In the genomic region with DNA sequence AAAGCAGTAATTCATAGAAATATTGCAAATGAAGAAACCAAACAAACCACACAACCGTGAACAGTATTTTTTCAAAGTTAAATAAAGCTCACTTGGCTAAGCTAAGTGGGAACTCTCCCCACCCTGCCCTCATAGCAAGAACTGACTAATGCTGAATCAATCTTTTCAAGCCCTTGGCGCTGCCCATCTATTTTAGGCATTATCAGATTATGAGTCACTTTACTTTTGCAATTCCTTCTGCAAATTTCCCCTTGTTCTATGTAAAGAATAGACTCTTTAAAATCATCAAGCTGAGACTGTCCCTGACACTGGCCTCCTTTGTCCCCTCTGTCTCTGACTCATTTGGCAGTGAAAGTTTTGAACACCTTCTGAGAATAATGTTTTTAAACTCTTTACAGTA, we compare ENCODE assay signal across 23 mouse cellular contexts. TPM values are rescaled to one million over a fixed set of nuclear protein-coding genes. Genes with fewer than 3 reads are reported as not detected.
A peak's percentile ranks its signal among the peaks of the same experiment; 100 is the strongest.
DNase-seq lines count a peak whose midpoint lies in the region; ATAC-seq and TF ChIP-seq lines count a peak whose summit lies in the region.
"Had no signal": no experiment of that assay in that cellular context is flagged by ENCODE, and none has a peak within 500 bp of the region (broad histone marks: within the 10 kb centered on the region; RNA-seq: fewer than 3 reads in every experiment).

No protein-coding gene starts in this region.

- peak; percentile 26; the same call in 1 of the 2 replicates for ATAC-seq in lung, postnatal 0 days
- ATAC-seq in hindbrain, embryonic 14.5 days (ENCODE audit: low FRiP score) = no peak
- ATAC-seq: forebrain, embryonic 14.5 days; hindbrain, postnatal 0 days; midbrain, embryonic 13.5 days had no signal

- no peak for TF ChIP-seq CTCF in lung, postnatal 0 days (IDR thresholded peaks at IDR 0.05)
- no peak for TF ChIP-seq CTCF in CH12.LX (conservative IDR thresholded peaks at IDR 0.05 in 1 of 2, IDR thresholded peaks at IDR 0.05 in 1 of 2; ENCODE audit: low read depth in 2 of 2, low read length in 2 of 2)
- TF ChIP-seq CTCF in left cerebral cortex, adult 2 months (IDR thresholded peaks at IDR 0.05) = no peak

- no peaks in the 10 kb centered on the region for H3K9me3 ChIP-seq in lung, postnatal 0 days (ENCODE audit: low read length)
- H3K9me3 ChIP-seq in CH12.LX (replicated peaks; ENCODE audit: low read length) = no peaks in the 10 kb centered on the region
- H3K9me3 ChIP-seq in hindbrain, embryonic 14.5 days (ENCODE audit: control insufficient read depth, low read length) = no peaks in the 10 kb centered on the region
- H3K9me3 ChIP-seq: limb, embryonic 13.5 days; liver, embryonic 13.5 days; midbrain, embryonic 13.5 days had no signal

- intact Hi-C loops in left cerebral cortex, adult 2 months (cut with DNase I) = no loop called here

- H3K4me2 ChIP-seq in lung, postnatal 0 days (replicated peaks; ENCODE audit: low read depth, low read length) = no peak overlapping the region
- H3K4me2 ChIP-seq in CH12.LX (ENCODE audit: insufficient read depth, low read depth, poor library complexity, severe bottlenecking) = no peak overlapping the region
- H3K4me2 ChIP-seq in hindbrain, embryonic 14.5 days (replicated peaks) = no peak overlapping the region
- H3K4me2 ChIP-seq: limb, embryonic 13.5 days; liver, embryonic 13.5 days; lung, embryonic 14.5 days; midbrain, embryonic 13.5 days had no signal

- H3K36me3 ChIP-seq in lung, postnatal 0 days (ENCODE audit: insufficient read depth, low read length) = no peaks in the 10 kb centered on the region
- H3K36me3 ChIP-seq in CH12.LX (replicated peaks in 1 of 2; ENCODE audit: control insufficient read depth in 1 of 2, insufficient read depth in 1 of 2, low read length in 1 of 2) = no peaks in the 10 kb centered on the region
- no peaks in the 10 kb centered on the region for H3K36me3 ChIP-seq in hindbrain, embryonic 14.5 days (replicated peaks; ENCODE audit: control insufficient read depth, insufficient read depth)
- H3K36me3 ChIP-seq: limb, embryonic 13.5 days; liver, embryonic 13.5 days; midbrain, embryonic 13.5 days had no signal

- peak; percentile 44 for TF ChIP-seq EP300 in lung, postnatal 0 days (IDR thresholded peaks at IDR 0.05)
- TF ChIP-seq EP300 in CH12.LX (IDR thresholded peaks at IDR 0.05; ENCODE audit: low read length) = no peak

- 33% methylated on average over 2 of the region's 2 CpGs for WGBS in lung, postnatal 0 days
- 79% methylated on average over 2 of the region's 2 CpGs for WGBS in hindbrain, embryonic 14.5 days

- no peak for TF ChIP-seq RAD21 in CH12.LX (IDR thresholded peaks at IDR 0.05; ENCODE audit: low read depth, low read length)

- no peak overlapping the region for H3K9ac ChIP-seq in lung, postnatal 0 days (replicated peaks; ENCODE audit: low read depth)
- no peak overlapping the region for H3K9ac ChIP-seq in CH12.LX (ENCODE audit: insufficient read depth, low read depth)
- no peak overlapping the region for H3K9ac ChIP-seq in hindbrain, embryonic 14.5 days
- H3K9ac ChIP-seq: limb, embryonic 13.5 days; liver, embryonic 13.5 days; lung, embryonic 14.5 days; midbrain, embryonic 13.5 days had no signal

- H3K79me2 ChIP-seq in CH12.LX (replicated peaks; ENCODE audit: control insufficient read depth, extremely low read depth, insufficient read depth, poor library complexity, severe bottlenecking) = no peaks in the 10 kb centered on the region

- H3K27me3 ChIP-seq in lung, postnatal 0 days (replicated peaks; ENCODE audit: insufficient read depth, low read length) = no peaks in the 10 kb centered on the region
- H3K27me3 ChIP-seq in CH12.LX (replicated peaks) = no peaks in the 10 kb centered on the region
- peaks cover 29% of the 10 kb centered on the region for H3K27me3 ChIP-seq in hindbrain, embryonic 14.5 days (ENCODE audit: control insufficient read depth, insufficient read depth, low read length)
- H3K27me3 ChIP-seq: liver, embryonic 13.5 days had no signal

- H3K4me3 ChIP-seq in lung, postnatal 0 days (ENCODE audit: low read depth, low read length) = no peak overlapping the region
- no peak overlapping the region for H3K4me3 ChIP-seq in CH12.LX (replicated peaks in 1 of 3; ENCODE audit: low read depth in 2 of 3, low read length in 2 of 3, poor library complexity in 1 of 3)
- no peak overlapping the region for H3K4me3 ChIP-seq in hindbrain, embryonic 14.5 days (replicated peaks; ENCODE audit: low read length)
- H3K4me3 ChIP-seq in left cerebral cortex, adult 2 months = no peak overlapping the region
- H3K4me3 ChIP-seq: erythroblast, embryonic 14.5 days; heart, adult 2 months; limb, embryonic 13.5 days; liver, embryonic 13.5 days; midbrain, embryonic 13.5 days had no signal

- no peaks in the 10 kb centered on the region for H3K4me1 ChIP-seq in lung, postnatal 0 days (ENCODE audit: insufficient read depth, low read depth, low read length)
- H3K4me1 ChIP-seq in CH12.LX (ENCODE audit: control insufficient read depth in 1 of 2, insufficient read depth in 2 of 2) = no peaks in the 10 kb centered on the region
- no peaks in the 10 kb centered on the region for H3K4me1 ChIP-seq in hindbrain, embryonic 14.5 days (replicated peaks; ENCODE audit: control insufficient read depth, insufficient read depth, low read length)
- H3K4me1 ChIP-seq: limb, embryonic 13.5 days; liver, embryonic 13.5 days; midbrain, embryonic 13.5 days had no signal

- dilution Hi-C loops in CH12.LX (cut with MboI; ENCODE audit: extremely low pct_ligation_motif_present, extremely low pct_unique_long_range_greater_than_20kb, low sequenced_read_pairs) = no loop called here

- DNase-seq in lung, postnatal 0 days (ENCODE audit: low spot score) = peak; percentile 57
- no peak for DNase-seq in lung, postnatal 25 days (ENCODE audit: low spot score)
- DNase-seq in 3134 (ENCODE audit: extremely low read depth, insufficient read length, low spot score) = peak; percentile 51
- peak; percentile 34 for DNase-seq in CH12.LX (ENCODE audit: extremely low read depth)
- DNase-seq in adrenal gland, postnatal 36 days = peak; percentile 7 to 8
- no peak for DNase-seq in hindbrain, embryonic 14.5 days (ENCODE audit: low spot score)
- no peak for DNase-seq in retina, postnatal 1 day
- DNase-seq in left cerebral cortex, adult 2 months (ENCODE audit: extremely low spot score in 1 of 2, low spot score in 2 of 2) = no peak
- DNase-seq: cerebellum, adult 2 months; gastrocnemius, postnatal 25 days; heart, adult 2 months; kidney, adult 11 months; liver, embryonic 13.5 days; lung, embryonic 14.5 days; right cerebral cortex, postnatal 4 days; thymus, postnatal 4 days had no signal

- in situ Hi-C loops in CH12.LX (cut with MboI; ENCODE audit: low pct_ligation_motif_present, low pct_unique_long_range_greater_than_20kb, low sequenced_read_pairs) = no loop called here

- TF ChIP-seq POLR2A in CH12.LX (IDR thresholded peaks at IDR 0.05; ENCODE audit: low read depth, low read length) = no peak

- H3K27ac ChIP-seq in lung, postnatal 0 days (ENCODE audit: low read length) = no peak overlapping the region
- no peak overlapping the region for H3K27ac ChIP-seq in CH12.LX (ENCODE audit: insufficient read depth, low read depth)
- H3K27ac ChIP-seq in hindbrain, embryonic 14.5 days = no peak overlapping the region
- H3K27ac ChIP-seq in left cerebral cortex, adult 2 months = no peak overlapping the region
- H3K27ac ChIP-seq: heart, adult 2 months; hindbrain, postnatal 0 days; limb, embryonic 13.5 days; liver, embryonic 13.5 days; midbrain, embryonic 13.5 days had no signal

TF ChIP-seq in CH12.LX, 34 proteins besides CTCF, POLR2A, EP300 and RAD21:
- TF ChIP-seq GABPA (IDR thresholded peaks at IDR 0.05; ENCODE audit: insufficient replicate concordance, low read depth, low read length) = no peak
- TF ChIP-seq USF2 (conservative IDR thresholded peaks at IDR 0.05; ENCODE audit: low read depth, low read length) = no peak
- peak; percentile 28; the same call in 1 of the 2 replicates for TF ChIP-seq IRF4 (IDR thresholded peaks at IDR 0.05; ENCODE audit: low read depth, low read length)
- TF ChIP-seq MEF2A (IDR thresholded peaks at IDR 0.05; ENCODE audit: borderline replicate concordance, low read depth, low read length) = peak; percentile 79; the same call in 1 of the 2 replicates
- 0 out of 2 replicates have a peak, but pooled peaks have one; percentile 32 for TF ChIP-seq ETS1 (conservative IDR thresholded peaks at IDR 0.05; ENCODE audit: low read depth, low read length)

RNA-seq across cellular contexts. Expression of gene Col4a6, which starts 34.5 kb away (rescaled TPM):
- polyA plus RNA-seq in lung, postnatal 0 days (2015; fragmentation: Nextera tagmentation; extraction: Ambion mirVana) = 1.6 and 2.1 TPM in 2 replicates
- 0.13 and 0.17 TPM in 2 replicates for total RNA-seq in CH12.LX (2012; rRNA removed)
- total RNA-seq in CH12.LX (2014; rRNA removed) = 0.07 and 0.09 TPM in 2 replicates
- polyA plus RNA-seq in CH12.LX (2012; ENCODE audit: insufficient read length, low read depth) = 0.07 TPM in 1 of 2 replicates, not detected in the other
- total RNA-seq in adrenal gland, postnatal 36 days (2021) = 1 to 10 TPM; 1.3 to 3.2 TPM
- 3.8 and 4.1 TPM in 2 replicates for polyA plus RNA-seq in hindbrain, embryonic 14.5 days (2014; fragmentation: Nextera tagmentation; extraction: Ambion mirVana)
- total RNA-seq in left cerebral cortex, adult 2 months (2021) = 1 to 10 TPM; 1.1 to 1.2 TPM
- total RNA-seq: hematopoietic stem cell, adult 5-6 weeks; megakaryocyte progenitor cell, adult 5-6 weeks had no signal
- polyA plus RNA-seq: erythroblast, embryonic 14.5 days had no signal

RNA-seq across cellular contexts. Expression of gene Col4a5, which starts 35.8 kb away (rescaled TPM):
- polyA plus RNA-seq in lung, postnatal 0 days (2015; fragmentation: Nextera tagmentation; extraction: Ambion mirVana) = 18.1 and 22.0 TPM in 2 replicates
- total RNA-seq in CH12.LX (2012; rRNA removed) (not detected in 2 replicates), CH12.LX (2014; rRNA removed) (not detected in 2 replicates)
- polyA plus RNA-seq in CH12.LX (2012; ENCODE audit: insufficient read length, low read depth) = not detected in 2 replicates
- 10 to 100 TPM; 11.6 to 21.7 TPM for total RNA-seq in adrenal gland, postnatal 36 days (2021)
- 13.9 and 15.9 TPM in 2 replicates for polyA plus RNA-seq in hindbrain, embryonic 14.5 days (2014; fragmentation: Nextera tagmentation; extraction: Ambion mirVana)
- total RNA-seq in left cerebral cortex, adult 2 months (2021) = 1 to 10 TPM; 2.3 to 2.8 TPM
- total RNA-seq: hematopoietic stem cell, adult 5-6 weeks; megakaryocyte progenitor cell, adult 5-6 weeks had no signal
- polyA plus RNA-seq: erythroblast, embryonic 14.5 days had no signal

Comparison
In these comparisons a context has a peak if more than half of its experiments do, and no peak if none do; other contexts are left out.
1. DNase-seq: peak in lung, postnatal 0 days (single experiment), 3134 (single experiment), CH12.LX (single experiment) and adrenal gland, postnatal 36 days (2 of 2); none in lung, postnatal 25 days (single experiment), hindbrain, embryonic 14.5 days (single experiment), retina, postnatal 1 day (single experiment) and left cerebral cortex, adult 2 months (0 of 2).